In the genomic region with DNA sequence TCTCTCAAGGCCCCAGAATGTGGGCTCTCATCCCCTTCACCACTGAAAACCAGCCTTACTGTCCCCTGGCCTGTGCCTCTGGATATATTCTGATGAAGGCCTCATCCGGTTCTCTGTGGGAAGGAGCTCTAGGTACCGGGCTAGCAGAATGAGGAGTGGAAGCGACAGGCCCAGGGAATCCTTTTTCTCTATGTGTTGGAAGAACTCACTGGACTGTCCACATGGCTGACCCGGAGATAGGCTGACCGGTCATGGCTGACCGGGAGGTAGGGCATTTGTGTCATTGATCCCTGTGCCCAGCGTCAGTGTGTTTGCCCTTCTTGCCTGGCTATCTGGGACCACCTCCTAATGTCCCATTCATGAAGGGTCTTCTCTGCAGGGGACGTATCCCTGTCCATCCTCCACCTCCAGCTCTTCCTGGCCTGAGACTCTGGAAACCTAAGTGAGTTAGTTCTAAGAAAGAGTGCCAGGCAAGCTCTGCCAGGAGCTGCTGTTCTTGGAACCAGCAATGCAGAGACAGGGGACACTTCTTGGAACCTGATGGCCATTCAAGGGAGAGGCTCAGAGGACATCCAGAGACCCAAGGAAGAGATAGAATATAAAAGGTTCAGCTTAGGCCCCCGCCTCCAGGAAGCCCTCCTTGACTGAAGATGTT, we compare ENCODE assay signal across 10 mouse cellular contexts. TPM values are rescaled to one million over a fixed set of nuclear protein-coding genes. Genes with fewer than 3 reads are reported as not detected.
DNase-seq lines count a peak whose midpoint lies in the region; ATAC-seq and TF ChIP-seq lines count a peak whose summit lies in the region.
"Had no signal": no experiment of that assay in that cellular context is flagged by ENCODE, and none has a peak within 500 bp of the region (broad histone marks: within the 10 kb centered on the region; RNA-seq: fewer than 3 reads in every experiment).

No protein-coding gene starts in this region.

- no peaks in the 10 kb centered on the region for H3K27me3 ChIP-seq in liver, adult 2 months (ENCODE audit: control insufficient read depth, insufficient read depth, low read length)
- H3K27me3 ChIP-seq in liver, embryonic 15.5 days: no peaks in the 10 kb centered on the region

- H3K27ac ChIP-seq in liver, adult 2 months (replicated peaks; ENCODE audit: insufficient read depth, low read depth, low read length): peak overlapping the region; percentile 88
- peak overlapping the region; percentile 66; the same call in 1 of the 2 replicates for H3K27ac ChIP-seq in liver, embryonic 15.5 days (replicated peaks)

- TF ChIP-seq CTCF in liver, adult 2 months (IDR thresholded peaks at IDR 0.05; ENCODE audit: low read depth, low read length): no peak

- H3K79me2 ChIP-seq in liver, adult 2 months (ENCODE audit: control insufficient read depth, insufficient read depth, low read length): no peaks in the 10 kb centered on the region

- no peak for ATAC-seq in liver, embryonic 15.5 days (ENCODE audit: insufficient read depth)

- no peak overlapping the region for H3K4me3 ChIP-seq in liver, adult 2 months (ENCODE audit: insufficient read depth, low read depth, low read length)
- H3K4me3 ChIP-seq in liver, embryonic 15.5 days (replicated peaks): no peak overlapping the region
- H3K4me3 ChIP-seq: myocyte had no signal

- no peak for TF ChIP-seq POLR2A in liver, adult 2 months (IDR thresholded peaks at IDR 0.05; ENCODE audit: extremely low read depth, insufficient read depth, low read length)

- H3K36me3 ChIP-seq in liver, adult 2 months (ENCODE audit: control insufficient read depth, insufficient read depth, low read length): no peaks in the 10 kb centered on the region
- H3K36me3 ChIP-seq in liver, embryonic 15.5 days (replicated peaks): no peaks in the 10 kb centered on the region

- no peaks in the 10 kb centered on the region for H3K9me3 ChIP-seq in liver, embryonic 15.5 days (replicated peaks)

- H3K4me1 ChIP-seq in liver, adult 2 months (ENCODE audit: control insufficient read depth, insufficient read depth, low read length): peaks cover 49% of the 10 kb centered on the region
- H3K4me1 ChIP-seq in liver, embryonic 15.5 days (replicated peaks): peaks cover 70% of the 10 kb centered on the region

- no peak overlapping the region for H3K4me2 ChIP-seq in liver, embryonic 15.5 days

- peak overlapping the region; percentile 46 for H3K9ac ChIP-seq in liver, adult 2 months (ENCODE audit: low read depth, low read length)
- H3K9ac ChIP-seq in liver, embryonic 15.5 days: no peak overlapping the region

- DNase-seq in gastrocnemius, adult 18-20 months (ENCODE audit: low spot score): peak; percentile 62
- no peak for DNase-seq in gastrocnemius, postnatal 4 days (ENCODE audit: low spot score in 2 of 2)
- DNase-seq in liver, adult 2 months (ENCODE audit: extremely low read depth, low read depth, low spot score): peak; percentile 80
- DNase-seq in liver: no peak
- DNase-seq in gastrocnemius, postnatal 25 days: peak; percentile 67
- no peak for DNase-seq in spleen, postnatal 10 days (ENCODE audit: low spot score in 2 of 2)
- no peak for DNase-seq in cerebellum, adult 18-20 months
- DNase-seq: thymus, adult 18-20 months had no signal

- WGBS in liver, adult 2 months: 38% methylated on average over 9 of the region's 9 CpGs
- WGBS in liver, embryonic 15.5 days (ENCODE audit: insufficient replicate concordance): 79% methylated on average over 9 of the region's 9 CpGs

RNA-seq across cellular contexts. Expression of a gene that starts 12.6 kb away (rescaled TPM):
- total RNA-seq in gastrocnemius, adult 18-20 months (2021): 1 to 10 TPM; 6.0 to 6.6 TPM
- 10 to 100 TPM; 17.3 to 21.7 TPM for total RNA-seq in gastrocnemius, postnatal 4 days (2021)
- 0.55 and 1.7 TPM in 2 replicates for total RNA-seq in liver, adult 2 months (2014; rRNA removed)
- 10.1 and 32.8 TPM in 2 replicates for polyA plus RNA-seq in liver, adult 2 months (2012; rRNA removed)
- 100 to 1,000 TPM in 1 of 2 experiments, 1 to 10 TPM in 1; 2.3 to 100 TPM for total RNA-seq in gastrocnemius, postnatal 25 days (2021)
- 11.6 and 12.4 TPM in 2 replicates for polyA plus RNA-seq in liver, embryonic 15.5 days (2015; fragmentation: Nextera tagmentation; extraction: Ambion mirVana)

RNA-seq across cellular contexts. Expression of a gene that starts 18.8 kb away (rescaled TPM):
- 10 to 100 TPM; 33.6 to 34.8 TPM for total RNA-seq in gastrocnemius, adult 18-20 months (2021)
- total RNA-seq in gastrocnemius, postnatal 4 days (2021): 10 to 100 TPM; 19.7 to 22.8 TPM
- total RNA-seq in liver, adult 2 months (2014; rRNA removed): 1.8 and 3.4 TPM in 2 replicates
- polyA plus RNA-seq in liver, adult 2 months (2012; rRNA removed): 3.9 and 6.0 TPM in 2 replicates
- 10 to 100 TPM; 27.7 to 32.1 TPM for total RNA-seq in gastrocnemius, postnatal 25 days (2021)
- polyA plus RNA-seq in liver, embryonic 15.5 days (2015; fragmentation: Nextera tagmentation; extraction: Ambion mirVana): 10.0 and 11.7 TPM in 2 replicates

RNA-seq across cellular contexts. Expression of a gene that starts 29.7 kb away (rescaled TPM):
- 10 to 100 TPM; 11.8 to 13.3 TPM for total RNA-seq in gastrocnemius, adult 18-20 months (2021)
- 10 to 100 TPM; 14.0 to 14.5 TPM for total RNA-seq in gastrocnemius, postnatal 4 days (2021)
- total RNA-seq in liver, adult 2 months (2014; rRNA removed): 14.4 and 18.4 TPM in 2 replicates
- polyA plus RNA-seq in liver, adult 2 months (2012; rRNA removed): 19.6 and 28.1 TPM in 2 replicates
- total RNA-seq in gastrocnemius, postnatal 25 days (2021): 10 to 100 TPM; 12.8 to 15.7 TPM
- 3.6 and 3.7 TPM in 2 replicates for polyA plus RNA-seq in liver, embryonic 15.5 days (2015; fragmentation: Nextera tagmentation; extraction: Ambion mirVana)

RNA-seq across cellular contexts. Expression of a gene that starts 31.9 kb away (rescaled TPM):
- 10 to 100 TPM; 31.8 to 32.2 TPM for total RNA-seq in gastrocnemius, adult 18-20 months (2021)
- 10 to 100 TPM; 16.9 to 18.1 TPM for total RNA-seq in gastrocnemius, postnatal 4 days (2021)
- total RNA-seq in liver, adult 2 months (2014; rRNA removed): 0.46 and 0.67 TPM in 2 replicates
- polyA plus RNA-seq in liver, adult 2 months (2012; rRNA removed): 1.2 and 1.6 TPM in 2 replicates
- 10 to 100 TPM; 34.1 to 44.0 TPM for total RNA-seq in gastrocnemius, postnatal 25 days (2021)
- polyA plus RNA-seq in liver, embryonic 15.5 days (2015; fragmentation: Nextera tagmentation; extraction: Ambion mirVana): 0.12 TPM in 2 replicates

Comparison
In these comparisons a context has a peak if more than half of its experiments do, and no peak if none do; other contexts are left out.
1. DNase-seq: peak in gastrocnemius, adult 18-20 months (single experiment), liver, adult 2 months (single experiment) and gastrocnemius, postnatal 25 days (single experiment); none in gastrocnemius, postnatal 4 days (0 of 2), liver (single experiment), spleen, postnatal 10 days (0 of 2) and cerebellum, adult 18-20 months (0 of 2).